Mouse (Mus musculus) cerebellum, adult 2 months (tissue): ENCODE results near the gene Spast. TPM values are rescaled to one million over a fixed set of nuclear protein-coding genes. Genes with fewer than 3 reads are reported as not detected.
A peak's percentile ranks its signal among the peaks of the same experiment; 100 is the strongest.

Experiments used
- DNase-seq, 2 experiments: peaks; one replicate each; pipeline ENCODE4 v3.0.0; 2021
- H3K27ac ChIP-seq: fragments of 200-500 bp; 2 replicates; pipeline ENCODE4 v1.5.1; 2012; ENCODE audit warnings: low read length, control low read depth, inconsistent platforms; ENCODE audit not compliant: insufficient read depth
- H3K27me3 ChIP-seq: fragments of 200-500 bp; 2 replicates; pipeline ENCODE4 v1.6.1; 2012; ENCODE audit warnings: inconsistent platforms, mild to moderate bottlenecking, low read length, moderate library complexity; ENCODE audit not compliant: control insufficient read depth, insufficient read depth
- H3K4me1 ChIP-seq: fragments of 200-500 bp; 2 replicates; pipeline ENCODE4 v1.6.1; 2011; ENCODE audit warnings: low read length; ENCODE audit not compliant: control insufficient read depth, insufficient read depth
- H3K4me3 ChIP-seq: fragments of 200-500 bp; replicated peaks from 2 replicates; pipeline ENCODE3; 2011; ENCODE audit warnings: mild to moderate bottlenecking, low read depth, low read length, control low read depth; ENCODE audit not compliant: insufficient read depth
- CTCF ChIP-seq: fragments of 200-500 bp; IDR thresholded peaks from 2 replicates; pipeline ENCODE4 v1.5.1; 2011; ENCODE audit warnings: low read depth, mild to moderate bottlenecking, control low read depth, low read length, moderate library complexity, borderline replicate concordance; ENCODE audit not compliant: insufficient read depth
- POLR2A ChIP-seq: fragments of 200-500 bp; IDR thresholded peaks from 2 replicates; pipeline ENCODE4 v1.6.1; 2011; ENCODE audit warnings: low read length, control low read depth, borderline replicate concordance; ENCODE audit not compliant: insufficient read depth
- WGBS: fragments of 180-500 bp; shearing (Covaris S2); methylation state at CpG from one replicate; pipeline ENCODE4 v1.1.7; 2018; 5-methylcytosine and 5-hydroxymethylcytosine counted together
- polyA plus RNA-seq: library from polyadenylated mRNA; depleted of rRNA; stranded (reverse); fragments of >200 nt; gene quantifications from 2 replicates; pipeline ENCODE4 v1.2.3, GENCODE M21; 2012

Gene Spast
- polyA plus RNA-seq, 1 experiment = 24.4 TPM

DNA sequence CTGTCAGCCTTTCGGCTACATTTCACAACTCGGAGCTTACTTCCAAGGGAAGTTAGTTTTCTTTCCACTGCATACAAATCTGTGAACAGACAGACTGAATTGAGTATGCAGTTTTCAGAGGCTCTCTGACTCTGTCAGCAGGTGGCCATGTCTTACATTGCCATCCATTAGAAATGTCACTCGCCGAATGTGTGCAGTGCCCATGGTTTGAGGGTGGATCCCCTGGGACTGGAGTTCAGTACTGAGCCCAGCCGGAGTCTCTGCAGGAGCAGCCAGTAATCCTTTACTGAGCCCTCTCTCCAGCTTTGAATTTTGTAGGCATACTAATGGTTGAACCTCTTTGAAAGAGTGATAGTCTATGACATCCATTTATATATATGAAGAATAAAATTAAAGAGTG is 2.4 kb downstream of the Spast start:
- 26% methylated on average over 5 of the region's 5 CpGs for WGBS

GRCm38 (mm10) chr17:74363592-74363991 is 24.8 kb downstream of the Spast start:
- H3K27ac ChIP-seq = no peak overlapping the region
- no peak overlapping the region for H3K4me3 ChIP-seq
- 90% methylated on average over 1 of the region's 1 CpGs for WGBS
- no peaks in the 10 kb centered on the region for H3K4me1 ChIP-seq
- no peaks in the 10 kb centered on the region for H3K27me3 ChIP-seq
- TF ChIP-seq POLR2A (no peak), CTCF (no peak)
- no peak for DNase-seq

More for the DNA sequence above, 2.4 kb downstream of the Spast start:
- TF ChIP-seq CTCF = no peak
- no peak for TF ChIP-seq POLR2A
- no peak overlapping the region for H3K27ac ChIP-seq
- H3K27me3 ChIP-seq = no peaks in the 10 kb centered on the region
- H3K4me3 ChIP-seq = peak overlapping the region; percentile 19
- peaks cover 9% of the 10 kb centered on the region for H3K4me1 ChIP-seq
- DNase-seq = no peak

- Histone ChIP-seq H3K4me3 (no peak overlapping the region), H3K4me1 (no peaks in the 10 kb centered on the region), H3K27ac (no peak overlapping the region), H3K27me3 (no peaks in the 10 kb centered on the region)
- 88% methylated on average over 1 of the region's 1 CpGs for WGBS
- no peak for TF ChIP-seq CTCF
- TF ChIP-seq POLR2A = no peak
- no peak for DNase-seq
Observed at GRCm38 (mm10) chr17:74376916-74377315, 38.1 kb downstream of the Spast start.

- H3K4me1 ChIP-seq = no peaks in the 10 kb centered on the region
- no peak overlapping the region for H3K27ac ChIP-seq
- DNase-seq = no peak
- H3K27me3 ChIP-seq = no peaks in the 10 kb centered on the region
- no peak for TF ChIP-seq POLR2A
- TF ChIP-seq CTCF = no peak
- no peak overlapping the region for H3K4me3 ChIP-seq
Observed at GRCm38 (mm10) chr17:74386657-74387056, 47.9 kb downstream of the Spast start.

DNA sequence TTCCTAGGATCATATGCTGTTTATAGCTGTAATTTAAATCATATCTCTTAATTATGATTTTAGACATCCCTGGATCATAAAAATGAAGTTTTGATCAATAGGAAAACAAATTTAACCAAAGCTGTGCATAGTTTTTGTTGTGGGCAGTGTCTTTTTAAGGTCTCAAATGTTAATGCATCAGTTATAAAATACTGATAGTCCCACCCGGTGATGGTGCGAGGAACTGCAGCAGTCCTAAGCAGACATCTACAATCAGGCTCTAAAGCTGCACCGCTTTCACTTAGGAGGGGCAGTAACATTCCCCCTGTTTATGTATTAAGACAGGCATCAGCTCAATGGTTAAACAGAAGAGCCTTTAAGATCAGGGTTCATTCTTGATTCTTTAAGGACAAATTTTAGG is 51.1 kb downstream of the Spast start:
- no peak for DNase-seq
- TF ChIP-seq CTCF (no peak), POLR2A (no peak)
- H3K27ac ChIP-seq = no peak overlapping the region
- H3K4me1 ChIP-seq = 0 out of 2 replicates have a peak, but pooled peaks cover 2% of the 10 kb centered on the region
- H3K27me3 ChIP-seq = no peaks in the 10 kb centered on the region
- 72% methylated on average over 3 of the region's 3 CpGs for WGBS
- H3K4me3 ChIP-seq = no peak overlapping the region

DNA sequence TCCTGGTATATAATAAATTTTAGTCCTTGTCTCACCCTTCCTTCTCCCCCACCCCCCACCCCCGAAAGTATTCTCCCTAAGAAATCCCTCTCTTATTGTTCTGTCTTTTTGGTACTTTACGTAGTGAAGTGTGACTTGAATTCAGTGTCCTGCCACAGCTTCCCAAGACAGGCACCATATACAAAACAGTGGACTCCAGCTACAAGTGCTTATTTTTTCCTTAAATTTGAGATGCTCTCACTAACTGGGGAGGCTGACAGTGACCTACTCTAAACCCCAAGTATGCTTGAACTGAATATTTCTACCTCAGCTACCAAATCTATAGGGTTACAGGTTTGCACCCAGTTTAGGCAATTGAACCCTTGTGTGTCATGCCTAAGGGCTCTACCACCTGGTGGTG is 55.6 kb downstream of the Spast start:
- 74% methylated on average over 2 of the region's 2 CpGs for WGBS
- no peak for DNase-seq
- Histone ChIP-seq H3K4me1 (0 out of 2 replicates have a peak, but pooled peaks cover 2% of the 10 kb centered on the region), H3K27me3 (no peaks in the 10 kb centered on the region), H3K4me3 (no peak overlapping the region), H3K27ac (no peak overlapping the region)
- TF ChIP-seq CTCF (no peak), POLR2A (no peak)

GRCm38 (mm10) chr17:74394855-74395254 is 56.1 kb downstream of the Spast start:
- DNase-seq = peak in 1 of 2 experiments; percentile 26
- TF ChIP-seq POLR2A (no peak), CTCF (no peak)
- H3K27ac ChIP-seq = no peak overlapping the region

DNA sequence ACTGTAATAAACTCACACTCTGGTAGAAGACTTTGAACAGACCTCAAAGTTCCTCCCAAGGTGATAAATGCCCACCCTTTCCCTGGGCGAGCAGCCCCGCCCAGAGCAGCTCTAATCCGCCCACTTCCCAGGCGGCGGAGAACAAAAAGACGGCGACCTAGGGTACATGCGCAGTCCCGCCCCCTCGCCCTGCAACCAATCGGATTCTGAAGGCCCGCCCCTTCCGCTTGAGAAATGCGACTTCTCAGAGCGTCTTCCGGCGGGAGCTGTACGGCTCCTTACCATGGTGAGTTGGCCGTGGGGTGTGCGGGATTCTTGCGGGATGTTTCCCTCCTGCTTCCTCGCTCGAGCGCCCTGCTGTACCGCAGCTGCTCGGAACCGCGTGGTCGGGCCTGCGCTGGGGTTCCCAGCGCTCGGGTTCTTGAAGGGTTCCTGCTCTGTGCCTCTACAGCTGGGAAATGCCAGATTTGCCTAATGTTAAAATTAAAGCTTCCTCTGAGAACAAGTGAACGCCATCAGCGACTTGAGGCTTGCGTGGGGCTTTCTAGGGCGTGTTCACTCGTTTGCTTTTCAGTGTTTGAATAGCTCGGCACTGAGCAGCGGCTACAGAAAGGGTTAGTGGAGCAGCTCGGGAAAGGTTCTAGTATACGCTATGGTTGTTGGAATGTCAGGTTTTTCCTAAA is 56.7 kb downstream of the Spast start, which contains the start of gene Slc30a6:
Gene Slc30a6, plus strand, starts transcription at position 226 of the 683 bp plus-strand sequence.
- DNase-seq = peak; percentile 96
- TF ChIP-seq CTCF (no peak), POLR2A (peak; percentile 86; the same call in 1 of the 2 replicates)
- peak within 1 kb of the TSS; percentile 53; the same call in 1 of the 2 replicates for H3K27ac ChIP-seq
- peak within 1 kb of the TSS; percentile 82 for H3K4me3 ChIP-seq
- under 1% methylated on average over 41 of the region's 41 CpGs for WGBS
- no peaks in the 10 kb centered on the region for H3K27me3 ChIP-seq
- H3K4me1 ChIP-seq = 0 out of 2 replicates have a peak, but pooled peaks cover 2% of the 10 kb centered on the region

More at GRCm38 (mm10) chr17:74394855-74395254, 56.1 kb downstream of the Spast start:
- WGBS = 25% methylated on average over 16 of the region's 16 CpGs
- Histone ChIP-seq H3K4me1 (0 out of 2 replicates have a peak, but pooled peaks cover 2% of the 10 kb centered on the region), H3K27me3 (no peaks in the 10 kb centered on the region), H3K4me3 (peak overlapping the region; percentile 82)
